Mouse (Mus musculus): Measurements from ENCODE around the gene Olfr412.

GRCm38 (mm10) chr11:74385674-74386073, 23.8 kb downstream of the Olfr412 start:
- TF ChIP-seq CTCF (IDR thresholded peaks at IDR 0.05; ENCODE audit: low read depth, low read length) (no peak), EP300 (IDR thresholded peaks at IDR 0.05; ENCODE audit: insufficient read depth, low read depth, low read length) (no peak), POLR2A (IDR thresholded peaks at IDR 0.05; ENCODE audit: insufficient read depth, low read length) (no peak)

All from ES-Bruce4 (cell line).